Mouse (Mus musculus) monocyte, adult 59 days (primary cell): ENCODE measurements around the gene Col4a3. TPM values are rescaled to one million over a fixed set of nuclear protein-coding genes. Genes with fewer than 3 reads are reported as not detected.

ENCODE experiments used
- total RNA-seq, 2 experiments: library from RNA; stranded (reverse); gene quantifications; one replicate each; pipeline ENCODE4 v1.2.4; 2023

Gene Col4a3
- not detected for total RNA-seq

GRCm38 (mm10) chr1:82586713-82587399 is at the start of gene Col4a3, which contains the start of gene Col4a4:
Gene Col4a3 (plus strand): TSS chr1:82586921.
Gene Col4a4 (minus strand): TSS chr1:82586849.

DNA sequence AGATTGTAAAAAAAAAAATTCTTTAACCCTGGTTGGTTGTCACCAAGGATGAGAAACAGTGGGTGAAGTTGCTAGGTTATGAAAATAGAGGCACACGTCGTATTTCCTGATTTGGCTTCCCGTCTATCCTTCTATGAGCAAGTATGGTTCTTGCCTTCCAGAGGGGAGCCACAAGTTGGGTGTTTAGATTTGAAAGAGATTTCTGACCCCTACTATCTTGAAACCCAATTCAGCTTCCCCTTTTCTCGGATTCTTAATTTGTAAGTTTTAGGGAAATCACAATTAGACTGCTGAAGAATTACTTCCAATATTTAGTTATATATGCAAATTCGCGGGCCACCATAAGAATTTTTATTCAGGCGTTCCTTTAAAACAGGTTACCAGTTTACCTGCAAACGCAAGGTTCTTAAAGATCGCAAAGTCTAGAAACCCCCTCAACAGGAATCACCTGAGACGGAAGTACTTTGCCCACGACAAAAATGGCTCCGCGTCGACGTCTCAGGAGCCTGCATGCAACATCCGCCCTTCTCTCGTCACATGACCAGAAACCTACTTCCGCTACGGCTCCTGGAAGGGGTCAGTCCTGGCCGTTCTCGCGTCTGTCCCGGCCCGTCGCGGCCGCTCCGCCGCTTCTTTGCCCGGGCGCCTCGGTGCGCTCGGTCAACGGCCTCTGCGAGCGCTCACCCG is 137.8 kb downstream of the Col4a3 start, which contains the start of gene Mff:
TSS of gene Mff (plus strand) at position 552 of the 687 bp plus-strand sequence.

DNA sequence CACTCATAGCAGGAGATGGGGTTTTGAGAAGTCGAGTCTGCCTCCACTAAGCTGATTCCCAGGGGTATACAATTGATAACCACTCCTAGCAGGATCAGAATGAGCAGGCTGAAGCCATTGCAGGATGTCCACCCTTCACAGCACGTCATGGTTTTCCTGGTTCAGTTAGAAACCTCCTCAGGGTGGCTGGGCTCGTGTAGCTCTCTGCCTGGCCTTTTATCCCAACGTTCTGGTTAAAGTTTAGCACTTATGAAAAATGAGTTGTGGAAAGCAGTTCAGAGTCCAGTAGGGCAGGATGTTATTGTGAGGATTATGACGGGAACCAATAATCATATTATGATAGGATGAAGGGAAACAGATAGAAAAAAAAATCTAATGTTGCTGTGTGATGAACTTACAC is 181.5 kb downstream of the Col4a3 start, which contains the start of gene Tm4sf20:
TSS of gene Tm4sf20 (minus strand) at position 193 of the 400 bp plus-strand sequence.

GRCm38 (mm10) chr1:82771022-82771586 is 184.4 kb downstream of the Col4a3 start, which contains the start of gene Gm47791:
Gene Gm47791 (minus strand): TSS chr1:82771243.

Other genes starting within 250 kb of the Col4a3 start
- gene Col4a4, start 72 bp upstream of the Col4a3 start, total RNA-seq, result not detected
- gene Mff, start 138.0 kb downstream of the Col4a3 start, total RNA-seq, result 10 to 100 TPM; 87.2 to 99.4 TPM
- not detected for gene Tm4sf20, start 181.5 kb downstream of the Col4a3 start, total RNA-seq
- not detected for gene Gm47791, start 184.3 kb downstream of the Col4a3 start, total RNA-seq